Mouse (Mus musculus) lung, adult 2 months (tissue): Measurements from ENCODE around the gene Nectin3.

Experiments used
- CTCF ChIP-seq: fragments of 200-500 bp; IDR thresholded peaks from 2 replicates; pipeline ENCODE4 v1.5.1; 2011; ENCODE audit warnings: mild to moderate bottlenecking, low read length, control low read depth; ENCODE audit not compliant: insufficient read depth
- POLR2A ChIP-seq: fragments of 200-500 bp; IDR thresholded peaks from 2 replicates; pipeline ENCODE4 v1.6.1; 2011; ENCODE audit warnings: low read depth, mild to moderate bottlenecking, control low read depth, low read length, borderline replicate concordance; ENCODE audit errors: extremely low read depth

DNA sequence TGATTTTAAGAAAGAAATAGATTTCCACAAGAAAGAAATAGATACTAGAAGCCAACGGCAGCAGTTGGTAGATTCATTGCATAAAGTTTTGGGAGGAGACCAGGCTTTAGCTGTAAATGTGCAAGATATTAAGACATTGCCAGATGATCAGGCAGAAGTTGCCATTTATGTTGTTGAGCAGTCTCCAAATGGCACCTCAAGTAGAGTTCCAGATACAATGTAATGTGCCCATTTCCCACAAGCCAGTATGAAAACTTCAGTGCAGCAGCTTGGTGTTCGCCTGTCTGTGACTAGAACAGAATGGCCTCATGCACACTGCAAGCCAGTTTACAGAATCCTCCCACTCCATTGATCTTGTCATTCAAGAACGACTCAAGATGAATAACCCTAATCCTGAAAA, 39.8 kb upstream of the Nectin3 start:
- TF ChIP-seq CTCF, result no peak
- no peak for TF ChIP-seq POLR2A
